Mouse (Mus musculus) limb, embryonic 11.5 days (tissue): Measurements from ENCODE around the gene Gpr87. TPM values are rescaled to one million over a fixed set of nuclear protein-coding genes. Genes with fewer than 3 reads are reported as not detected.
A peak's percentile ranks its signal among the peaks of the same experiment; 100 is the strongest.

Experiments
- ATAC-seq: fragments of 200-750 bp; cut with Nextera tagmentation; 2 replicates; pipeline ENCODE4 v1.8.0; 2017; ENCODE audit warnings: low read depth; ENCODE audit not compliant: insufficient number of reproducible peaks, low FRiP score, low TSS enrichment
- DNase-seq: peaks from one replicate; pipeline ENCODE4 v3.0.0-alpha.2; 2015; ENCODE audit warnings: low spot score
- H3K27ac ChIP-seq: fragments of 300-500 bp; sonication (generic); replicated peaks from 2 replicates; pipeline ENCODE4 v1.5.1; 2014; ENCODE audit warnings: low read depth, mild to moderate bottlenecking, low read length
- H3K27me3 ChIP-seq: fragments of 300-500 bp; sonication (generic); 2 replicates; pipeline ENCODE4 v1.6.1; 2014; ENCODE audit warnings: mild to moderate bottlenecking, low read length, mixed read lengths; ENCODE audit not compliant: control insufficient read depth, insufficient read depth
- H3K36me3 ChIP-seq: fragments of 300-500 bp; sonication (generic); 2 replicates; pipeline ENCODE4 v1.6.1; 2014; ENCODE audit warnings: mild to moderate bottlenecking, low read length, moderate library complexity, mixed read lengths; ENCODE audit not compliant: control insufficient read depth, insufficient read depth
- H3K4me1 ChIP-seq: fragments of 300-500 bp; sonication (generic); 2 replicates; pipeline ENCODE4 v1.6.1; 2014; ENCODE audit warnings: low read length, mixed read lengths; ENCODE audit not compliant: control insufficient read depth, insufficient read depth
- H3K4me2 ChIP-seq: fragments of 300-500 bp; sonication (generic); 2 replicates; pipeline ENCODE4 v1.6.1; 2014; ENCODE audit warnings: low read depth, mild to moderate bottlenecking, moderate library complexity; ENCODE audit not compliant: severe bottlenecking
- H3K4me3 ChIP-seq: fragments of 300-500 bp; sonication (generic); 2 replicates; pipeline ENCODE4 v1.5.1; 2014; ENCODE audit warnings: low read depth, low read length
- H3K9ac ChIP-seq: fragments of 300-500 bp; sonication (generic); 2 replicates; pipeline ENCODE4 v1.6.1; 2014; ENCODE audit warnings: mild to moderate bottlenecking, low read length
- H3K9me3 ChIP-seq: fragments of 300-500 bp; sonication (generic); 2 replicates; pipeline ENCODE4 v1.6.1; 2016; ENCODE audit warnings: low read length; ENCODE audit not compliant: control insufficient read depth
- WGBS: fragments of 180-500 bp; shearing (Covaris S2); extraction: QIAGEN DNeasy Blood & Tissue Kit; methylation state at CpG from one replicate; pipeline ENCODE4 v1.1.7; 2014; 5-methylcytosine and 5-hydroxymethylcytosine counted together
- polyA plus RNA-seq: library from polyadenylated mRNA; unstranded; fragments of >200 nt; fragmentation: Nextera tagmentation; extraction: Ambion mirVana; gene quantifications from 2 replicates; pipeline ENCODE4 v1.2.1, GENCODE M21; 2014

Gpr87 gene
- polyA plus RNA-seq, 1 experiment from 2014 or later: 0.68 TPM

- no peak for DNase-seq
- WGBS: 92% methylated on average over 10 of the region's 10 CpGs
These were observed 22.3 kb upstream of the Gpr87 start for GRCm38 (mm10) chr3:59217211-59217610.

GRCm38 (mm10) chr3:59212404-59212803 lies 17.5 kb upstream of the Gpr87 start:
- Histone ChIP-seq H3K9me3 (no peaks in the 10 kb centered on the region), H3K4me3 (no peak overlapping the region), H3K4me2 (no peak overlapping the region), H3K27me3 (no peaks in the 10 kb centered on the region), H3K36me3 (no peaks in the 10 kb centered on the region), H3K27ac (no peak overlapping the region), H3K9ac (no peak overlapping the region), H3K4me1 (no peaks in the 10 kb centered on the region)
- ATAC-seq: no peak
- DNase-seq: no peak

More at GRCm38 (mm10) chr3:59217211-59217610, 22.3 kb upstream of the Gpr87 start:
- Histone ChIP-seq H3K36me3 (no peaks in the 10 kb centered on the region), H3K27ac (no peak overlapping the region), H3K4me3 (no peak overlapping the region), H3K9ac (no peak overlapping the region), H3K4me2 (no peak overlapping the region), H3K27me3 (no peaks in the 10 kb centered on the region), H3K9me3 (no peaks in the 10 kb centered on the region), H3K4me1 (no peaks in the 10 kb centered on the region)
- ATAC-seq: no peak

- no peak overlapping the region for H3K9ac ChIP-seq
- no peaks in the 10 kb centered on the region for H3K27me3 ChIP-seq
- no peaks in the 10 kb centered on the region for H3K9me3 ChIP-seq
- H3K4me3 ChIP-seq: no peak overlapping the region
- no peak for DNase-seq
- H3K4me1 ChIP-seq: no peaks in the 10 kb centered on the region
- WGBS: 91% methylated on average over 8 of the region's 8 CpGs
- H3K4me2 ChIP-seq: no peak overlapping the region
- no peak for ATAC-seq
- H3K27ac ChIP-seq: no peak overlapping the region
- H3K36me3 ChIP-seq: no peaks in the 10 kb centered on the region
These were observed 16.9 kb upstream of the Gpr87 start for GRCm38 (mm10) chr3:59211784-59212183.

GRCm38 (mm10) chr3:59210727-59211126 lies 15.8 kb upstream of the Gpr87 start, which contains the start of gene P2ry13:
P2ry13 (minus strand) TSS chr3:59210882.
- WGBS: 88% methylated on average over 6 of the region's 6 CpGs
- Histone ChIP-seq H3K27ac (no peak within 1 kb of the TSS), H3K4me3 (no peak within 1 kb of the TSS), H3K9ac (no peak within 1 kb of the TSS), H3K36me3 (no peaks in the 10 kb centered on the region), H3K4me1 (no peaks in the 10 kb centered on the region), H3K9me3 (no peaks in the 10 kb centered on the region), H3K4me2 (no peak within 1 kb of the TSS), H3K27me3 (no peaks in the 10 kb centered on the region)
- DNase-seq (peak; percentile 11), ATAC-seq (no peak)

- Histone ChIP-seq H3K9ac (no peak overlapping the region), H3K4me2 (no peak overlapping the region), H3K27ac (no peak overlapping the region), H3K36me3 (no peaks in the 10 kb centered on the region), H3K4me1 (no peaks in the 10 kb centered on the region), H3K4me3 (no peak overlapping the region), H3K27me3 (no peaks in the 10 kb centered on the region), H3K9me3 (no peaks in the 10 kb centered on the region)
- WGBS: 83% methylated on average over 8 of the region's 8 CpGs
- no peak for ATAC-seq
- no peak for DNase-seq
These were observed 15.2 kb upstream of the Gpr87 start for GRCm38 (mm10) chr3:59210089-59210488.

GRCm38 (mm10) chr3:59208650-59209548 lies 14.0 kb upstream of the Gpr87 start:
- no peaks in the 10 kb centered on the region for H3K9me3 ChIP-seq
- H3K27me3 ChIP-seq: no peaks in the 10 kb centered on the region
- no peak overlapping the region for H3K9ac ChIP-seq
- no peak overlapping the region for H3K4me3 ChIP-seq
- H3K36me3 ChIP-seq: no peaks in the 10 kb centered on the region
- no peaks in the 10 kb centered on the region for H3K4me1 ChIP-seq
- ATAC-seq (peak; percentile 74), DNase-seq (peak; percentile 29)
- WGBS: 68% methylated on average over 4 of the region's 4 CpGs
- no peak overlapping the region for H3K27ac ChIP-seq
- H3K4me2 ChIP-seq: no peak overlapping the region

- Histone ChIP-seq H3K9ac (no peak overlapping the region), H3K4me1 (no peaks in the 10 kb centered on the region), H3K27ac (no peak overlapping the region), H3K27me3 (no peaks in the 10 kb centered on the region), H3K4me2 (no peak overlapping the region), H3K9me3 (no peaks in the 10 kb centered on the region), H3K4me3 (no peak overlapping the region), H3K36me3 (no peaks in the 10 kb centered on the region)
- WGBS: 77% methylated on average over 4 of the region's 4 CpGs
- DNase-seq: no peak
- no peak for ATAC-seq
These were observed 11.0 kb upstream of the Gpr87 start for GRCm38 (mm10) chr3:59205941-59206340.

- no peak for DNase-seq
- 53% methylated on average over 11 of the region's 11 CpGs for WGBS
- ATAC-seq: no peak
- Histone ChIP-seq H3K4me3 (no peak overlapping the region), H3K4me1 (no peaks in the 10 kb centered on the region), H3K4me2 (no peak overlapping the region), H3K27me3 (no peaks in the 10 kb centered on the region), H3K9me3 (no peaks in the 10 kb centered on the region), H3K36me3 (no peaks in the 10 kb centered on the region), H3K27ac (no peak overlapping the region), H3K9ac (no peak overlapping the region)
These were observed 10.0 kb upstream of the Gpr87 start for GRCm38 (mm10) chr3:59204719-59205503.
